Mouse (Mus musculus): ENCODE measurements around the gene Dcst2.

The Dcst2 gene

GRCm38 (mm10) chr3:89365486-89366414, 4.0 kb downstream of the Dcst2 start:
- DNase-seq: no peak

- no peak for DNase-seq
These were observed 5.6 kb downstream of the Dcst2 start for GRCm38 (mm10) chr3:89367338-89367737.

GRCm38 (mm10) chr3:89373581-89374231, 11.9 kb downstream of the Dcst2 start:
- DNase-seq: no peak

GRCm38 (mm10) chr3:89377831-89378230, 16.1 kb downstream of the Dcst2 start:
- no peak for DNase-seq

GRCm38 (mm10) chr3:89378394-89379067, 16.8 kb downstream of the Dcst2 start:
- peak; percentile 65 for DNase-seq

GRCm38 (mm10) chr3:89379388-89380131, 17.8 kb downstream of the Dcst2 start:
- DNase-seq: no peak

GRCm38 (mm10) chr3:89380291-89380690, 18.5 kb downstream of the Dcst2 start:
- DNase-seq: no peak

- DNase-seq: no peak
These were observed 18.9 kb downstream of the Dcst2 start for GRCm38 (mm10) chr3:89380711-89381110.

GRCm38 (mm10) chr3:89381233-89381632, 19.5 kb downstream of the Dcst2 start:
- DNase-seq: no peak

GRCm38 (mm10) chr3:89382033-89382882, 20.5 kb downstream of the Dcst2 start:
- DNase-seq: no peak

GRCm38 (mm10) chr3:89382950-89383349, 21.2 kb downstream of the Dcst2 start:
- no peak for DNase-seq

- no peak for DNase-seq
These were observed 22.0 kb downstream of the Dcst2 start for GRCm38 (mm10) chr3:89383651-89384255.

- DNase-seq: peak; percentile 35
These were observed 22.7 kb downstream of the Dcst2 start for GRCm38 (mm10) chr3:89384331-89385076.

- DNase-seq: no peak
These were observed 23.7 kb downstream of the Dcst2 start for GRCm38 (mm10) chr3:89385451-89385850.

GRCm38 (mm10) chr3:89386438-89387420, 25.0 kb downstream of the Dcst2 start:
- DNase-seq: peak; percentile 62

- DNase-seq: peak; percentile 69
These were observed 25.9 kb downstream of the Dcst2 start for GRCm38 (mm10) chr3:89387632-89388031.

- peak; percentile 71 for DNase-seq
These were observed 26.5 kb downstream of the Dcst2 start for GRCm38 (mm10) chr3:89388134-89388881.
